Mouse (Mus musculus) G1E-ER4 (cell line): ENCODE results near the gene Celsr2. TPM values are rescaled to one million over a fixed set of nuclear protein-coding genes. Genes with fewer than 3 reads are reported as not detected.

Experiments
- GATA1 ChIP-seq: IDR thresholded peaks from one replicate; pipeline ENCODE4 v1.8.0; 2012; ENCODE audit warnings: low read length, inconsistent platforms
- polyA plus RNA-seq: library from polyadenylated mRNA; stranded (reverse); fragments of >175 nt; gene quantifications from 2 replicates; pipeline ENCODE4 v1.2.3, GENCODE M21; 2012

Gene Celsr2
- polyA plus RNA-seq = not detected in 2 replicates

DNA sequence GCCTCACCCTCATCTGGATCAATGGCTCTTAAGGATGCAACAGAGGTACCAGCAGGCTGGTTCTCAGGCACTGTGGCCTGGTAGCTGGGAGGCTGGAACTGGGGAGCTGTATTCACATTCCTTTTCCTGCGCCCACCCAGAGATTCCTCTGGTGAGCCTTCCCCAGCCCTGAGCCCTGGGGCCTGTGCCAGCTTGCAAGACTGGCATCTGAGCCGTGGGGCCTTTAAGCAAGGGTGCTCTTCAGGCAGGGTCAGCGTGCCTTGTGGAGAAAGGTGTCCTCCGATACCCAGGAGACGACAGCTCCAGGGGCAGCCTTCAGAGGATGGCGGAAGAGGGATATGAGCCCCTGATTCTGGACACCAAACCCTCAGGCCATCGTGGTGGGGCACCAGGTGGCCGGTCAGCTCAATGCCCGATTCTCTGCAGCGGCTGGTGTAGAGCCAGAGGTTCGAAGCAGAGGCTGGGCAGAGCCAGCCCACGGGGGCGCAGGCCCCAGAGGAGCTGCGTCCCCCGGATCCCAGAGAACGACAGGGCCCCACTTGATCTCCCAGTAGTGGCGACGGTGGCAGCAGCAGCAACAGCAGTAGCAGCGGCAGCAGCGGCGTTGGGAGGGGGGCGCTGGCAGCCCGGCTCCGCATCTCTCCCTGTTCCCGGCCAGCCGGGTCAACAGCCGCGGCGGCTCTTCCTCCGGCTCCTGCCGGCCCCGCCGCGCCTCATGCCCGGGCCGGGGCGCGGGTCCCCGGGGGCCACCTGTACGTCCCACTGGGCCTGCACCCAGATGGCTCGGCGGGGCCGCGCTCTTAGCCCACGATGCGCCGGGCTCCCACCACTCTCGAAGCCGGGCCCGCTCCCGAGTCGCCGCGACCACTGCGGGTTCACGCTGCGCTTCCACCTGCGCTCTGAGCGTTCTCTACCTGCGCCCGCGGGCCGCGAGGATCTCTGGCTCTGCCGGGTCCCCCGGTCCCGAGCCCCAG lies at the start of gene Celsr2:
Gene Celsr2, minus strand, starts transcription at position 696 of the 974 bp plus-strand sequence.
- TF ChIP-seq GATA1 = no peak

DNA sequence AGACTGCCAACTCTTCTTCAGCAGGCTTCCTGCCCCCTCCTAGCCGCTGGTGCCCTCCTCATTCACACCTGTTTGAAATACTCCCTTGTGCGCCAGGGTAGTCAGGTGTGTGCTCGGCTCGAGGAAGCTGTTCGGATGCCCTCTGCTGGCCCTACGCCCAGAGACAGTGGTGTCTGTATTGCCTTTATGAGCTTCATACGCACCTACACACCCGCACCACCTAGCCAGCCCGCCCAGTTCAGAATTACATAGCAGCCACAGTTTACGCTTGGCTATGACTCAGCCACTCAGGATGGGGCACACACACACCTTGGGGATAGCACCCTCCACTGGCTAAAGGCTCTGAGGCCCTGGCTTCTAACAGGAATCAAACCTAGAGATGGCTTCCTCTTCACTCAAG lies 43.5 kb upstream of the Celsr2 start:
- no peak for TF ChIP-seq GATA1

DNA sequence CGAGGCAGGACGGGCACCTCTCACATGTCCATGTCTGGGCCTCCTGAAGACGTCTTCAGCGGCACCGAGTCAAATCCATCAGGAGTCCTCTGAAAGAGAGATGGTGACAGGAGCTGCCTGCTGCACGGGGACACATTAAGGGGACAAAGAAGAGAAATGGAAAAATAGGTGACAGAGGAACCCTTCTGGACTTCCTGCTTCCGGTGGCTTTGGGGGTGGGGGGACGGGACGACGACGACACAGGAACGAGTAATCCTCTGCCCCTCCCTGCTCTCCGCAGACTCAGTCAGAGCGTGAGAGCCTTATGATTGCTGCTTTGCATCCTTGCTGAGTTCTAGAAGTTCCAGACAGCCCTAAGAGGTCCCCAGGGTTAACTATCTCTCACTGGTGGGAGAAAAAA lies 43.0 kb upstream of the Celsr2 start:
- no peak for TF ChIP-seq GATA1

DNA sequence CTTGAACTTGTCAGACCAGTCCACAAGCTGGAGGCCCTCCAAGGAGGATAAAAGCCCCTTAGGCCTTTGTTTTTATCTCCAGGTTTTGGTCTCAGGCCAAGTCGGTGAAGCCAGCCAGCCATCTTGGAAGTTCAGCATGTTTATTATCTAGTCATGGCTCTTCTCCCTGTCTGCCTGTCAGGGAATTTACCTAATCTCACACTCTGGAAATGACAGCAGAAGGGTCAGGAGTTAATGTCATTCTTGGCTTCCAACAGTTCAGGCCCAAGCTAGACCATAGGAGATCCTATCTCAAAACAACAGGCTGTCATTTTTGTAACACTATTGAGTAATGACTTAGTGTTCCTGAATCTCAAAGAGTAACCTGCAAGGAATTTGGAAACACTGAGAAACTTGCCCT lies 38.8 kb upstream of the Celsr2 start:
- no peak for TF ChIP-seq GATA1

DNA sequence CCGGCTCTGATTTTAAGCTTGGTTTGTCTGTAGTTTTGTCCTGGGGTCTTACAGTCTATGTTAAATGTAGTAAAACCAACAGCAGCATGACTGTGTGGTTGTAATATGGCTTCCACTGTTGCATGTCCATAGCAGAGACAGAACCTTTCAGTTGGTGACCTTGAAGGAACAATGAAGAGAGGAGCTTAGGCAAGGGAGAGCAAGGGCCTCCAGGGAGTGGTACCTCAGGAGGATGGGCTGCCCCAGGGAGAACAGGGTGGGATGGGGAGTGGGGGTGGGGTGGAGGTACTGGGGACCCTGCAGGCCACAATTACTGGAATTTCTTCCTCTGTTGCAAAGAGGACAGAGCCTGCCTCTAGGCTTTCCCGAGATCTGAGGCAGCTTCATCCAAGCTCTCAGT lies 36.6 kb upstream of the Celsr2 start:
- TF ChIP-seq GATA1 = no peak

DNA sequence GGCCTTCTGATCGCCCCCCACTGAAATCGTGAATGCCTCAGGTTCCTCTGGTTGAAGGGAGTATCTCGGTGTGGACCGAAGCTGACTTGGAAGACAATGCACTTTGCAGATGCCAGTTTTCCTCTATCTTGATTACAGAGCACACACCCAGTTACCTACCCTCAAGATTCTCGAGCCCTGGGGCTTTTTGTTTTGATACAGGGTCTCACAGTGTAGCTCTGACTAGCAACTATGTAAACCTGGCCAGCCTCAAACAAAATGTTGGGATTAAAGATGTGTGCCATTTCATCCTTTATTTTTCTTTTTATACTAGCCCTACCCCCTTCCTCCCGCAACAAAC lies 30.0 kb upstream of the Celsr2 start:
- no peak for TF ChIP-seq GATA1

DNA sequence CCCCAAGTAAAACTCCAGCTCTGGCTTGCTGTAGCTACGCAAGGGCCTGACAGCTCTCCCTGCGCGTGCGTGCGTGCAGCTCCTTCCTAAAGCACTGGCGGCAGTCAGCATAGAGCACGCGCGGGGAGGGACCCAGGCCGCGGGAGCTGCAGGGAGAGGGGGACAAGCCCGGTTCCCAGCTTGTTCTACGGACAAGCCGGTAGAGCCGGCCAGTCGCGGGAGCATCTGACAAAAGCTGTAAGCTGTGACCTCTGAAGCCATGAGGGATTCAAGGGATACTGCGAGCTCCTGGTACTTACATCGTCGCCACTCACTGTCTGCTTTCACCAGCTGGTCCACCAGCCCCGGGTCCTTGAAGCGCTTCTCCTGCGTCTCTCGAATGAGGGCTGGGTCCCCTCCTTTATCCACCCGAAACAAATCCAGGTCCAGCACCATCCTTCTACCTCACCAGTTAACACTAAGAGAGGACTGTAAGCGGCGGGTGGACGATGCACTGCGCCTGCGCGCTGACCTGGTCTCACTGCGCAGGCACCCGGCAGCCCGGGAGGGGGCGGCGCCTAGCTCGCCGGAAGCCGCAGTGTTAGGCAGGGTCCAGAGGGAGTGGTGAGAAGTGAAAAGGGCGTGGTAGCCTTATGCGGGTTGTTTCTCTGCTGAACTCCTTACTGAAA lies 29.5 kb upstream of the Celsr2 start, which contains the start of gene Sars:
Gene Sars, minus strand, starts transcription at position 512 of the 668 bp plus-strand sequence.
- no peak for TF ChIP-seq GATA1

DNA sequence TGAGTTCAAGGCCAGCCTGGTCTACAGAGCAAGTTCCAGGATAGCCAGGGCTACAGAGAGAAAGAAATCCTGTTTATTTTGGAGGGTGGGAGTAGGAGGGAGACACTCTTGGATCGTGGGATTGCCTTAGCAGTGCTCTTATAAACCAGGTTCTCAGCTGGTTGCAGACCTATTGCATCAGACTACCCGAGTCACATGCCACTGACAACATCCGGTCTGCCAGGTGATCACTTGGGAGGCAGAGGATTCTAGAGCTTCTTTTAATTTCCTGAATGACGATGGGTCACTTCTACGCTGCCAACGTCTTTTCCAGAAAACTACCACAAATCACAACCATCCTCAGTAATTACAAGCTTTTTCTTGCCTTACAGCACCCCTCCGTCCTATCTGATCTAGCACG lies 28.7 kb upstream of the Celsr2 start:
- no peak for TF ChIP-seq GATA1

DNA sequence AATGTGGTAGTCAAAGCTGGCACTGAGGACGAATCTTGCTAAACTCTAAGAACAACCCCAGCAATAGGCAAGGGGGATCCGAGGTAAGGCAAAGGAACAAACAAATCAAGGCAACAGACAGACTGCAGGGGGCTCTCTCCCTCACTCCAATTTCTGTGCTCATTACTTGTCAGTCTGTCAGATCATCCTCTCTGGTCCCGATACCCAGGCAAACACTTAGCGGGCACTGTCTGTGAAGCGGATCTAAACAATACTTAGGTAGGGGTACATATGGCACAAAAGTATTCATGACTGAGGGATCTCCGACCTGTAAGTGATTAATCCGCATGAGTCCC lies 21.0 kb upstream of the Celsr2 start:
- TF ChIP-seq GATA1 = no peak

DNA sequence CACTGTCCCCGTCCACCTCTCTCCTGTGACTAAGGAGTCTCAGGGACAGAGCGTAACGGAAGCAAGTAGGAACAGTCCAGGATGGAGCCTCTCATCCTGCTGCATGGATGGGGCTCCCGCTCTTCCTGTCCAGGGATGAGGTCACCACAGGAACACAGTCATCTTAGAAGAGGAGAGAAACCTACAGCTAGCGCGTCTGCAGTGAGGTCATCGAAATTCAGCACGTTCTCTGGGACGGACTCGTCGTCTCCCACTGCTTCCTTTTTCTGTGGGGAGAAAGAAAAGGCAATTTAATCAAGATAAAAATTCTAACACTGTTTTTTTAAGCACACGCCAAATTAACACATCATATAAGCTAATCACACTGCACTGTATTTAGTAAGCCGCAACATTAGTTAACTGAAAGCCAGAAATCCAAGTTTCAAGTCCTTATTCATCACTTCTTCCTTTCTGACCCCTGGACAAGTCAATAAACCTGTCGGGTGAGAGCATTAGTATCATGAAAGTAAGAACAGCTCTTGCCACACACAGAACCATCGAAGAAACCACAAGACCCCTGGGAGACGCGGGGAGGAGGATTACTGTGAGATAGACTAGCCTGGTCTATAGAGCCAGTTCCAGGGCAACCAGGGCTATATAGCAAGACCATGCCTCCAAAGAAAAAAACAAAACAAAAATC lies 20.5 kb upstream of the Celsr2 start:
- no peak for TF ChIP-seq GATA1

DNA sequence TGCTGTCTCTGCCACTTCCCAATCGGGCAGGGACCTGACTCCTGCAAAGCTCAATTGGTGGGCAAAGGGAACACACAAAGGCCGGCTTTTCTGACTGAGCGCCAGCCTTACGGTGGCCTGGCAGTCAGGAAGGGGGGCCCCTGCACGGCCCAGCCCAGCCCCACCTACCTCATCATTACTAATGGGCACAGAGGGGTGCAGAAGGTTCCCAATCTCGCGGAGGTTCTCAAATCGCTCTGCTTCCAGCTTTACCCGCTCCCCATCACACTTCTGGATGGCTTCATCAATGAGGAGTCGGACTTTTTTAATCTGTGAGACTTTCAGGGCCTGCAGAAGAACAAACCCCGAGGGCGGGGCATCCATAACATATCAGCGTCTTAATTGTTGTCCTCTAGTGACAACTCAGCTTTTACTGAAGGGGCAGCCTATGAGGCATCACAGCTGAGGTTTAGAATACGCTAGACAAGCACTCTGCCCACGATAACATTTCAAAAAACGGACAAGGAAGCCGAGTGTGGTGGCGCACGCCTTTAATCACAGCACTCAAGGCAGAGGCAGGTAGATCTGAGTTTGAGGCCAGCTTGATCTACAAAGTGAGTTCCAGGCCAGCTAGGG lies 18.6 kb upstream of the Celsr2 start:
- TF ChIP-seq GATA1 = no peak

DNA sequence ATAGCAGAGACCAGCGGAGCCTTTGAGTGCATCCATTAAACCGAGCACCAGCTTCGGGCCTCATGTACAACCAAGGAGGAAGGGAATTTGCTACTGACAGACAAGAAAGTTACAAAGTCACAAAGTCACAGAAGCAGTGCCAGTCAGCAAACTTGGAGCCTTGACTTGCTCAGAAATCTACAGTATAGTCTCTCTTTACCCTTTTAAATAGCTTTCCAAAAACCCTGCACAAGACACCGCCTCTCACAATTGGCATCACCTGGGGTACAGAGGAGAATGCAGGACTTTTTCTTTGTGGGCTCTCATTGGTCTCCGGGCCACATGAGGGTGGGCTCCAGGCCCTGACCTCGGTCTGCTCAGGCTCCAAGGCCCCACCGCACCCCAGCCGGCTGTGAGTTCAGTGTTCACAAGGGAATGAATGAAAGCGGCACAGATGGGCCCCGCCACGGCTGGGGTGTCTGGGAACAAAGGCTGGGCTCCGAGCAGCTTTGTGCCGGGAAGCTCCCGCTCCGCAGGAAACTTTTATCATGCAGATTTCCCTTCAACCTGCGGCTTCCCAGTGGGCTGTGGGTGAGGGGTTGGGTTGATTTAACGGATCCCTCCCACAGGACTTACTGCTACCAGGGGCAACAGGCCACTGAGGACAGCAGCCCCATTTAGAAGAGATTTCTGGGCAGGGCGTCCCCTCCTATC lies 18.0 kb upstream of the Celsr2 start:
- TF ChIP-seq GATA1 = no peak

DNA sequence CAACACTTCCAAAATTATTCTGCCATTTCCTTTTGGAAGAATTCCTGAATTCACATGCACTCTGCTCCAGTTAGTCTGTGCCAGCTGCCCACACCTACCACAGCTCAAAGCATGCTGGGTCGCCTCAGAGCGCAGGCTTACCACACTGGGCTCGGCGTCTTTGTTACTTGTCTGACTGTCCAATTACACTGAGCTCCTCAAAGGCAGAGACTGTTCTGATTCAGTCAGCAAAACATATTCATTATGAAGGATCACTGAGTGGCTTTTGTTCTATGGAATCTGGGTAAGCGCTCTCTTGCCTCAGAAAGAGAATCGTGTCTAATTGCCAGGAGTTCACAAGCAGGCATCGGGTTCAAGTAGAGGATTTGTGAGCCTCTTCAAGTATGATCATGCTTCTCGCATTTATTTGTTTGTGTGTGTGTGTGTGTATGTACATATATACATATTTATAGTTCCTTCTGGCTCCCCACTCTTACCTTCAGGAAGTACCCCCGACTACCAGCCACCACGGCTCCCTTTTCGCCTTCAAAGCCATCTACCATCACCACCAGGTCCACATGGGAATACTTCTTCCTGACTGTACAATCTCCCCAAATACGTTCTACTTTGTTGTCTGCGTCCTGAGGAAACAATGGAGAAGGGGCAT lies 17.3 kb upstream of the Celsr2 start:
- TF ChIP-seq GATA1 = no peak

DNA sequence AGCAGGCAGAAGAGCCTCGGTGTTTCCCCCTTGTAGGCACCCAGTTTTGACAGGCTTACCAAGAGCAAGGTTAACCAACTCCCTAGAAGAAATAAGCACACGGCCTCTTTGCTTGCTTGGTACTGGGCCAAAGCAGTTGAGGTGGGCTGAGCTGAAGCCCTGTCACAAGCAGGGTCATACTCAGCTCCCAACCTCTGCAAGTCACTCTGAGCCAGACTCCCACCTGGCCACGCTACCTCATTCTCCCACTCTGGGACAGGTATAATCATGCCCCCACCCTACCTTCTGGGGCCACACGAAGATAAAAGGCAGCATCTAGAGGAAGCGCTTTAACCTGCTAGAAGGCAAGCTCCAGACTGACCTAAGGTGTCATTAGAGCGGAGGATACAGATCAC lies 10.3 kb upstream of the Celsr2 start:
- TF ChIP-seq GATA1 = no peak
